22 mouse cellular contexts compared by ENCODE assay signal in genomic region chr17:29784820-29785219, GRCm38 (mm10).
DNase-seq lines count a peak whose midpoint lies in the region; ATAC-seq and TF ChIP-seq lines count a peak whose summit lies in the region.
"Had no signal": no experiment of that assay in that cellular context is flagged by ENCODE, and none has a peak within 500 bp of the region (broad histone marks: within the 10 kb centered on the region; RNA-seq: fewer than 3 reads in every experiment).

No protein-coding gene starts in this region.

- no peak for ATAC-seq in intestine, postnatal 0 days
- ATAC-seq in intestine, embryonic 16.5 days, result no peak
- ATAC-seq in midbrain, postnatal 0 days (ENCODE audit: low FRiP score), result no peak
- ATAC-seq in midbrain, embryonic 15.5 days (replicated peaks), result no peak
- no peak for ATAC-seq in liver, postnatal 0 days
- ATAC-seq: forebrain, embryonic 16.5 days; inflammation-experienced regulatory T-cells, adult 6 months; midbrain, embryonic 16.5 days had no signal

- no peak for DNase-seq in midbrain, postnatal 0 days (ENCODE audit: low spot score)
- DNase-seq in MEL (ENCODE audit: low read depth, low spot score) (peak; percentile 51), MN1 (ENCODE audit: low spot score) (no peak)
- no peak for DNase-seq in liver, postnatal 0 days
- no peak for DNase-seq in cerebellum, adult 11 months
- DNase-seq: adrenal gland, adult 8-10 months; cerebellum, adult 2 months; heart, adult 11 months; right cerebral cortex, postnatal 14 days; thymus, postnatal 25 days had no signal

- no peak for TF ChIP-seq EP300 in MEL (IDR thresholded peaks at IDR 0.05; ENCODE audit: low read depth in 1 of 2, low read length in 2 of 2)
- no peak for TF ChIP-seq EP300 in liver, postnatal 0 days (IDR thresholded peaks at IDR 0.05; ENCODE audit: low read depth)

- no peaks in the 10 kb centered on the region for H3K4me1 ChIP-seq in intestine, postnatal 0 days (replicated peaks; ENCODE audit: control insufficient read depth, insufficient read depth, low read length)
- H3K4me1 ChIP-seq in intestine, embryonic 16.5 days (ENCODE audit: control insufficient read depth, insufficient read depth, low read length), result no peaks in the 10 kb centered on the region
- no peaks in the 10 kb centered on the region for H3K4me1 ChIP-seq in midbrain, postnatal 0 days (ENCODE audit: insufficient read depth, low read length)
- no peaks in the 10 kb centered on the region for H3K4me1 ChIP-seq in midbrain, embryonic 15.5 days
- no peaks in the 10 kb centered on the region for H3K4me1 ChIP-seq in MEL (ENCODE audit: control insufficient read depth in 1 of 2, insufficient read depth in 2 of 2, low read length in 2 of 2)
- no peaks in the 10 kb centered on the region for H3K4me1 ChIP-seq in liver, postnatal 0 days (ENCODE audit: insufficient read depth)
- H3K4me1 ChIP-seq: embryonic facial prominence, embryonic 12.5 days; lung, embryonic 15.5 days had no signal

- H3K27me3 ChIP-seq in intestine, postnatal 0 days (replicated peaks; ENCODE audit: control insufficient read depth, insufficient read depth, low read length), result no peaks in the 10 kb centered on the region
- H3K27me3 ChIP-seq in intestine, embryonic 16.5 days (replicated peaks; ENCODE audit: control insufficient read depth, insufficient read depth, low read length), result no peaks in the 10 kb centered on the region
- no peaks in the 10 kb centered on the region for H3K27me3 ChIP-seq in midbrain, postnatal 0 days (ENCODE audit: insufficient read depth, low read length)
- no peaks in the 10 kb centered on the region for H3K27me3 ChIP-seq in midbrain, embryonic 15.5 days (replicated peaks)
- H3K27me3 ChIP-seq in MEL (ENCODE audit: control insufficient read depth in 1 of 2, insufficient read depth in 2 of 2, low read length in 2 of 2), result peaks cover 0 to 3% of the 10 kb centered on the region in 2 experiments; a peak in 1 of 4 replicates
- no peaks in the 10 kb centered on the region for H3K27me3 ChIP-seq in liver, postnatal 0 days (ENCODE audit: insufficient read depth, low read length)
- H3K27me3 ChIP-seq: embryonic facial prominence, embryonic 12.5 days; heart, embryonic 15.5 days; limb, embryonic 13.5 days; lung, embryonic 15.5 days had no signal

- H3K79me2 ChIP-seq in MEL (ENCODE audit: control insufficient read depth, insufficient read depth, low read length, poor library complexity), result no peaks in the 10 kb centered on the region

- no peak overlapping the region for H3K27ac ChIP-seq in intestine, postnatal 0 days (ENCODE audit: low read depth, low read length)
- no peak overlapping the region for H3K27ac ChIP-seq in intestine, embryonic 16.5 days (ENCODE audit: low read length)
- no peak overlapping the region for H3K27ac ChIP-seq in midbrain, postnatal 0 days (ENCODE audit: low read depth, low read length)
- H3K27ac ChIP-seq in midbrain, embryonic 15.5 days, result no peak overlapping the region
- H3K27ac ChIP-seq in MEL (ENCODE audit: control insufficient read depth, low read depth, low read length), result no peak overlapping the region
- H3K27ac ChIP-seq in liver, postnatal 0 days (ENCODE audit: low read depth), result no peak overlapping the region
- H3K27ac ChIP-seq: embryonic facial prominence, embryonic 12.5 days; heart, embryonic 15.5 days; kidney, postnatal 0 days; limb, embryonic 13.5 days; lung, embryonic 15.5 days had no signal

- H3K36me3 ChIP-seq in intestine, postnatal 0 days (ENCODE audit: control insufficient read depth, insufficient read depth), result no peaks in the 10 kb centered on the region
- no peaks in the 10 kb centered on the region for H3K36me3 ChIP-seq in intestine, embryonic 16.5 days (ENCODE audit: control insufficient read depth, insufficient read depth, low read length)
- no peaks in the 10 kb centered on the region for H3K36me3 ChIP-seq in midbrain, postnatal 0 days (ENCODE audit: insufficient read depth, low read length)
- H3K36me3 ChIP-seq in midbrain, embryonic 15.5 days (replicated peaks), result no peaks in the 10 kb centered on the region
- H3K36me3 ChIP-seq in MEL (ENCODE audit: control insufficient read depth in 1 of 2, insufficient read depth in 2 of 2, low read length in 2 of 2), result no peaks in the 10 kb centered on the region
- H3K36me3 ChIP-seq in liver, postnatal 0 days (replicated peaks; ENCODE audit: insufficient read depth, low read length), result no peaks in the 10 kb centered on the region
- H3K36me3 ChIP-seq: embryonic facial prominence, embryonic 12.5 days; heart, embryonic 15.5 days; limb, embryonic 13.5 days; lung, embryonic 15.5 days had no signal

- H3K4me2 ChIP-seq in intestine, postnatal 0 days (replicated peaks; ENCODE audit: low read depth), result no peak overlapping the region
- H3K4me2 ChIP-seq in intestine, embryonic 16.5 days (ENCODE audit: low read depth, low read length), result no peak overlapping the region
- no peak overlapping the region for H3K4me2 ChIP-seq in midbrain, postnatal 0 days (ENCODE audit: low read depth, low read length, poor library complexity, severe bottlenecking)
- H3K4me2 ChIP-seq in midbrain, embryonic 15.5 days, result no peak overlapping the region
- no peak overlapping the region for H3K4me2 ChIP-seq in liver, postnatal 0 days (ENCODE audit: low read depth, low read length)
- H3K4me2 ChIP-seq: embryonic facial prominence, embryonic 12.5 days; heart, embryonic 15.5 days; limb, embryonic 13.5 days; lung, embryonic 15.5 days had no signal

- WGBS in intestine, postnatal 0 days, result 80% methylated on average over 9 of the region's 9 CpGs
- WGBS in intestine, embryonic 16.5 days, result 79% methylated on average over 9 of the region's 9 CpGs
- WGBS in midbrain, postnatal 0 days, result 84% methylated on average over 9 of the region's 9 CpGs
- WGBS in midbrain, embryonic 15.5 days, result 80% methylated on average over 9 of the region's 9 CpGs
- 73% methylated on average over 9 of the region's 9 CpGs for WGBS in liver, postnatal 0 days (ENCODE audit: insufficient replicate concordance)

- no peak overlapping the region for H3K9ac ChIP-seq in intestine, postnatal 0 days (ENCODE audit: low read depth, low read length)
- H3K9ac ChIP-seq in intestine, embryonic 16.5 days (ENCODE audit: low read depth, low read length), result no peak overlapping the region
- H3K9ac ChIP-seq in midbrain, postnatal 0 days (replicated peaks; ENCODE audit: low read length, poor library complexity, severe bottlenecking), result no peak overlapping the region
- no peak overlapping the region for H3K9ac ChIP-seq in midbrain, embryonic 15.5 days
- no peak overlapping the region for H3K9ac ChIP-seq in MEL (ENCODE audit: control insufficient read depth, low read depth, low read length, poor library complexity, severe bottlenecking)
- no peak overlapping the region for H3K9ac ChIP-seq in liver, postnatal 0 days (replicated peaks)
- H3K9ac ChIP-seq: embryonic facial prominence, embryonic 12.5 days; heart, embryonic 15.5 days; limb, embryonic 13.5 days; lung, embryonic 15.5 days had no signal

- 0 out of 2 replicates have a peak, but pooled peaks have one; percentile 8 for TF ChIP-seq CTCF in intestine, postnatal 0 days (IDR thresholded peaks at IDR 0.05; ENCODE audit: low read depth)
- TF ChIP-seq CTCF in midbrain, postnatal 0 days (IDR thresholded peaks at IDR 0.05), result peak; percentile 29; the same call in 1 of the 2 replicates
- TF ChIP-seq CTCF in MEL (IDR thresholded peaks at IDR 0.05 in 2 of 3, conservative IDR thresholded peaks at IDR 0.05 in 1 of 3; ENCODE audit: control insufficient read depth in 1 of 3, insufficient read depth in 1 of 3, low read depth in 2 of 3, low read length in 3 of 3, poor library complexity in 1 of 3, severe bottlenecking in 1 of 3), result peak; percentile 51 to 66 (median 55)
- peak; percentile 48 for TF ChIP-seq CTCF in liver, postnatal 0 days (IDR thresholded peaks at IDR 0.05; ENCODE audit: low read depth)

- TF ChIP-seq POLR2A in MEL (IDR thresholded peaks at IDR 0.05; ENCODE audit: control insufficient read depth in 1 of 2, insufficient read depth in 1 of 2, low read depth in 1 of 2, low read length in 2 of 2, poor library complexity in 1 of 2), result no peak

- H3K9me3 ChIP-seq in intestine, postnatal 0 days (ENCODE audit: control insufficient read depth), result no peaks in the 10 kb centered on the region
- H3K9me3 ChIP-seq in intestine, embryonic 16.5 days (ENCODE audit: control insufficient read depth, low read length), result no peaks in the 10 kb centered on the region
- H3K9me3 ChIP-seq in midbrain, postnatal 0 days (ENCODE audit: low read length), result no peaks in the 10 kb centered on the region
- no peaks in the 10 kb centered on the region for H3K9me3 ChIP-seq in midbrain, embryonic 15.5 days
- H3K9me3 ChIP-seq in MEL (replicated peaks; ENCODE audit: insufficient read depth, low read length), result no peaks in the 10 kb centered on the region
- no peaks in the 10 kb centered on the region for H3K9me3 ChIP-seq in liver, postnatal 0 days (ENCODE audit: low read length)
- H3K9me3 ChIP-seq: embryonic facial prominence, embryonic 12.5 days; heart, embryonic 15.5 days; lung, embryonic 15.5 days had no signal

- no peak overlapping the region for H3K4me3 ChIP-seq in intestine, postnatal 0 days (ENCODE audit: low read depth, low read length)
- no peak overlapping the region for H3K4me3 ChIP-seq in intestine, embryonic 16.5 days (ENCODE audit: low read length)
- no peak overlapping the region for H3K4me3 ChIP-seq in midbrain, postnatal 0 days (ENCODE audit: low read depth, low read length)
- no peak overlapping the region for H3K4me3 ChIP-seq in midbrain, embryonic 15.5 days
- no peak overlapping the region for H3K4me3 ChIP-seq in MEL (ENCODE audit: control insufficient read depth in 1 of 2, insufficient read depth in 1 of 2, low read depth in 2 of 2, low read length in 2 of 2)
- H3K4me3 ChIP-seq in liver, postnatal 0 days (ENCODE audit: low read depth, low read length), result no peak overlapping the region
- H3K4me3 ChIP-seq: embryonic facial prominence, embryonic 12.5 days; heart, embryonic 15.5 days; limb, embryonic 13.5 days; lung, embryonic 15.5 days; megakaryocyte, embryonic 14.5 days had no signal

- peak; percentile 43 for TF ChIP-seq RAD21 in MEL (IDR thresholded peaks at IDR 0.05; ENCODE audit: low read depth, low read length)

TF ChIP-seq in MEL, 35 proteins besides CTCF, POLR2A, EP300 and RAD21 (continues in another document):
- TF ChIP-seq MXI1 (IDR thresholded peaks at IDR 0.05; ENCODE audit: low read depth, low read length), result no peak
- TF ChIP-seq CHD1 (IDR thresholded peaks at IDR 0.05; ENCODE audit: low read depth, low read length), result no peak
- TF ChIP-seq BHLHE40 (IDR thresholded peaks at IDR 0.05; ENCODE audit: borderline replicate concordance, low read depth, low read length), result no peak
- TF ChIP-seq NELFE (IDR thresholded peaks at IDR 0.05; ENCODE audit: low read depth, low read length), result no peak
- TF ChIP-seq POLR2AphosphoS5 (IDR thresholded peaks at IDR 0.05; ENCODE audit: borderline replicate concordance, low read depth, low read length), result no peak
- no peak for TF ChIP-seq MAZ (IDR thresholded peaks at IDR 0.05; ENCODE audit: low read depth, low read length)
- no peak for TF ChIP-seq MAFK (IDR thresholded peaks at IDR 0.05; ENCODE audit: borderline replicate concordance, low read depth, low read length)
- no peak for TF ChIP-seq NRF1 (IDR thresholded peaks at IDR 0.05; ENCODE audit: insufficient read depth, low read depth, low read length, poor library complexity, severe bottlenecking)
- peak; percentile 55 for TF ChIP-seq SMC3 (IDR thresholded peaks at IDR 0.05; ENCODE audit: low read depth, low read length)
- no peak for TF ChIP-seq MYB (IDR thresholded peaks at IDR 0.05; ENCODE audit: low read depth, low read length)
